Mouse (Mus musculus) heart, adult 2 months (tissue): Measurements from ENCODE around the gene Tectb. TPM values are rescaled to one million over a fixed set of nuclear protein-coding genes. Genes with fewer than 3 reads are reported as not detected.
A peak's percentile ranks its signal among the peaks of the same experiment; 100 is the strongest.

Source experiments
- DNase-seq, 2 experiments: peaks; one replicate each; pipeline ENCODE4 v3.0.0; 2021
- H3K27ac ChIP-seq: fragments of 200-600 bp; 2 replicates; pipeline ENCODE4 v1.8.1; 2022
- H3K27me3 ChIP-seq: fragments of 200-500 bp; 2 replicates; pipeline ENCODE4 v1.6.1; 2012; ENCODE audit warnings: mild to moderate bottlenecking, low read length, inconsistent platforms, mixed read lengths; ENCODE audit not compliant: control insufficient read depth, insufficient read depth
- H3K36me3 ChIP-seq: fragments of 200-500 bp; 2 replicates; pipeline ENCODE4 v1.6.1; 2012; ENCODE audit warnings: low read length, inconsistent platforms; ENCODE audit not compliant: control insufficient read depth, insufficient read depth
- H3K4me1 ChIP-seq: fragments of 200-500 bp; 2 replicates; pipeline ENCODE4 v1.6.1; 2011; ENCODE audit warnings: low read length; ENCODE audit not compliant: control insufficient read depth, insufficient read depth
- H3K4me3 ChIP-seq: fragments of 200-600 bp; 2 replicates; pipeline ENCODE4 v1.8.1; 2022
- H3K79me2 ChIP-seq: fragments of 200-500 bp; replicated peaks from 2 replicates; pipeline ENCODE4 v1.6.1; 2012; ENCODE audit warnings: mild to moderate bottlenecking, inconsistent platforms, low read length, moderate library complexity, mixed read lengths; ENCODE audit not compliant: control insufficient read depth, insufficient read depth
- H3K9ac ChIP-seq: fragments of 200-500 bp; 2 replicates; pipeline ENCODE4 v1.6.1; 2012; ENCODE audit warnings: low read depth, mild to moderate bottlenecking, control low read depth, inconsistent platforms, low read length, mixed read lengths
- CTCF ChIP-seq: fragments of 200-600 bp; IDR thresholded peaks from 2 replicates; pipeline ENCODE4 v1.8.1; 2022; ENCODE audit warnings: antibody characterized with exemption, mild to moderate bottlenecking, moderate library complexity
- EP300 ChIP-seq: fragments of 200-500 bp; IDR thresholded peaks from 2 replicates; pipeline ENCODE4 v1.6.1; 2011; ENCODE audit warnings: low read depth, low read length, control low read depth; ENCODE audit not compliant: insufficient read depth
- POLR2A ChIP-seq: fragments of 200-500 bp; IDR thresholded peaks from 2 replicates; pipeline ENCODE4 v1.6.1; 2011; ENCODE audit warnings: mild to moderate bottlenecking, low read depth, low read length, control low read depth; ENCODE audit not compliant: insufficient read depth
- WGBS: fragments of 180-500 bp; shearing (Covaris S2); methylation state at CpG from one replicate; pipeline ENCODE4 v1.1.7; 2018; 5-methylcytosine and 5-hydroxymethylcytosine counted together
- intact Hi-C: fragments of 180-260 bp; cut with DNase I; formaldehyde crosslinking; loops from one replicate; pipeline ENCODE4 v1.15.1; 2025
- polyA plus RNA-seq: library from polyadenylated mRNA; depleted of rRNA; stranded (reverse); fragments of >200 nt; gene quantifications from 2 replicates; pipeline ENCODE4 v1.2.3, GENCODE M21; 2012
- total RNA-seq, 2 experiments: library from RNA; stranded (reverse); gene quantifications; 2 replicates each; pipeline ENCODE4 v1.2.3; 2021

Gene Tectb
- total and polyA plus RNA-seq, 3 experiments, result 0.16 to 0.23 (median 0.21) TPM

DNA sequence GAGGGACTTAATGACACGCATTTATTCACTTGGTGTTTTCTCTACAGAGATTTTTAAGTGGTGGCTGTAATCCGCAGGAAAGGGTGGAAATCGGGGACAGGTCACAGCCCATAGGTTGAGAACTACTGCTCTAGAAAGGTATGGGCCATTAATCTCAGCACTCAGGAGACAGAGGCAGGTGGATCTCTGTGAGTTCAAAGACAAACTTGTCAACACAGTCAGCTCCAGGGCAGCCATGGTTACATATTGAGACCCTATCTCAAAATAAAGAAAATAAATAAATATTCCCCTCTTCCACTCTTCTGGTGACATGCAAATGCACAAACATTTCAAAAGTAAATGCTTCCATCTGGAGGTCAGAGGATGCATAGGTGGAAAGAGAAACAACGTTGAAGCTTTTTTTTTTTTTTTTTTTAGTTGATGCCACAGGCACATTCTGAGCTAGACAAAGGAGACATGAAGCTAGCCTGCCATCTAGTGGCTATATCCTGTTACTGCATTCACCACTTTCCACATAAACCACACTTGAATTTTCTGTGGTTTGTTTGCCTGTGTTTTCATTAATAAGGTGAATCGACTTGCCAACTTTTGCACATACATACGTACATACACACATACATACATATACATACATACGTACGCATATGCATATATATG is 26.1 kb downstream of the Tectb start:
- no peak overlapping the region for H3K9ac ChIP-seq
- H3K79me2 ChIP-seq, result no peaks in the 10 kb centered on the region
- no peaks in the 10 kb centered on the region for H3K36me3 ChIP-seq
- WGBS, result 38% methylated on average over 8 of the region's 8 CpGs
- H3K4me1 ChIP-seq, result no peaks in the 10 kb centered on the region
- no peak overlapping the region for H3K4me3 ChIP-seq
- intact Hi-C loops, result loop anchor here (2.0 kb wide), 1 partner anchor 1162 kb away; the partner anchor contains the start of gene Adra2a
- DNase-seq, result no peak
- H3K27me3 ChIP-seq, result no peaks in the 10 kb centered on the region
- TF ChIP-seq POLR2A, result no peak
- TF ChIP-seq CTCF, result peak; percentile 87
- no peak for TF ChIP-seq EP300
- H3K27ac ChIP-seq, result no peak overlapping the region

DNA sequence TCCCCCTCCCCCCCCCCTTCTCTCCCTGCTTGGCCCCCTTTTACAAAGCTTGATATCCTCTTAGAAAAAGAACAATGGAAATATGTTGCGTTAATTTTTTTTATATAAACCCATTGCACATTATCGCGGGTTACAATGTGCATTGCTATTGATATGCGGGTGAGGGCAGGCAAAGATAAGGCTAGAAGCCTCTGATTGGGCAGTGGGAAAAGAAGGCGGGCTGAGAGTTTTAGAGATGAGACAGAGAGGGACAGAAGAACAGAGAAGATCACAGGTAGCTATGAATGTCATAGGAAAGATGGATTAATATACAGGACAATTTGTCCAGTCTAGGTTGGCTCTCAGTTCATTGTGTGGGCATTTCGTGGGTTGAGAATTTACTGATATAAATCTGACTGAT is 26.7 kb downstream of the Tectb start:
- intact Hi-C loops, result loop anchor here (2.0 kb wide), 1 partner anchor 1162 kb away; the partner anchor contains the start of gene Adra2a
- Histone ChIP-seq H3K79me2 (no peaks in the 10 kb centered on the region), H3K27ac (no peak overlapping the region), H3K27me3 (no peaks in the 10 kb centered on the region), H3K9ac (no peak overlapping the region), H3K4me3 (no peak overlapping the region), H3K36me3 (no peaks in the 10 kb centered on the region), H3K4me1 (no peaks in the 10 kb centered on the region)
- WGBS, result 49% methylated on average over 6 of the region's 6 CpGs
- no peak for DNase-seq
- TF ChIP-seq CTCF (no peak), EP300 (no peak), POLR2A (no peak)

DNA sequence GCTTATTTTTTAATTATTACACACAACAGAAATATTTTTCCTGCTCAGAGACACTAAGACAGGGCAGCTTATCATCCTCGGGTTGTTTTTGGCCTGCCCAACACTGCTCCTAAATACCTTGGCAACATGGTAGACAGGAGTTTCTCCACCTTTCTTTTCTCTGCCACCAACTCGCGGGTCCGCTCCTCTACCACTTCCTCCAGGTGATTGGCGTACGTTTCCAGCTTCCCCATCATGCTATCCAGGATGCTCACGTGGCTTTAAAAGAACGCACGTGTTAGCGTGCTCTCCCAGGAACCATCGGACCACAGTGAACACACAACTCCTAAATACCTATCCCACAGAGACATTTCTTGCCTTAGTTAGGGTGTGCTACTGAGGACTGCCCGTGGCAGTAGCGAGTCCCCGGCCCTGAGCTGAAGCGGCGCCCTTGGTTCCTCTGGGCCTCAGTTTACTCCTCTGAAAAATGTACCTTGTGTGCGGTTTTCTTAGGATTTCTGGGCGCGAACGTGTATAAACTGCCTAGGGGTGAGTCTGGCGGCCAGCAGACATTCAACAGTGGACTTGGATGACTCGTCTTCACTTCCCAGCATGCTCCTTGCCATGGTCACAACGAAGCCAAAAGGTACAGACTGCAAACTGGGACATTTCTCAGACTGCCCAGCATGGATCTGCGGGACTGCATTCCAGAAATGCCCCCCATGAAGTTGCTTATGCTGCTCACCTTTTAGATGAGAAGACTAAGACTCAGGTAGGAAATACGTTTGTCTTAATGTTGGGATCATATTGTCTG is 27.4 kb downstream of the Tectb start:
- H3K9ac ChIP-seq, result no peak overlapping the region
- no peaks in the 10 kb centered on the region for H3K4me1 ChIP-seq
- H3K27me3 ChIP-seq, result no peaks in the 10 kb centered on the region
- no peak for DNase-seq
- no peak overlapping the region for H3K27ac ChIP-seq
- 48% methylated on average over 25 of the region's 25 CpGs for WGBS
- TF ChIP-seq POLR2A, result no peak
- TF ChIP-seq CTCF, result no peak
- TF ChIP-seq EP300, result no peak
- no peaks in the 10 kb centered on the region for H3K36me3 ChIP-seq
- intact Hi-C loops, result loop anchor here (2.0 kb wide), 1 partner anchor 1163 kb away; the partner anchor contains the start of gene Adra2a
- no peaks in the 10 kb centered on the region for H3K79me2 ChIP-seq
- H3K4me3 ChIP-seq, result no peak overlapping the region

DNA sequence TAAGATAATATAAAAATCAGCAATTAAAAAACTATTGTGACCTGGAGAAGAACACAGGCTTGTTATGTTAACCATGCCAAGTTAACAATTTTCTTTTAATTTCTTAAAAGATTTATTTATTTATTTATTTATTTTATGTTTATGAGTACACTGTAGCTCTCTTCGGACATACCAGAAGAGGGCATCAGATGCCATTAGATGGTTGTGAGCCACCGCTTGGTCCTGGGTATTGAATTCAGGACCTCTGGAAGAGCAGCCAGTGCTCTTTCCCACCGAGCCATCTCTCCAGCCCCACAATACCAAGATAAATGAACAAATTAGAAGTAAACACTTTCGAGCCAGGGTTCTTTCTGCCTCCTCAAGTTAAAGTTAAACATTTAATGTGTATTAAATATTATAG is 28.1 kb downstream of the Tectb start:
- no peaks in the 10 kb centered on the region for H3K36me3 ChIP-seq
- H3K4me3 ChIP-seq, result no peak overlapping the region
- DNase-seq, result no peak
- H3K27me3 ChIP-seq, result no peaks in the 10 kb centered on the region
- no peaks in the 10 kb centered on the region for H3K79me2 ChIP-seq
- intact Hi-C loops, result no loop called here
- 58% methylated on average over 4 of the region's 4 CpGs for WGBS
- no peak overlapping the region for H3K27ac ChIP-seq
- no peaks in the 10 kb centered on the region for H3K4me1 ChIP-seq
- H3K9ac ChIP-seq, result no peak overlapping the region
- TF ChIP-seq EP300, result no peak
- TF ChIP-seq CTCF, result no peak
- TF ChIP-seq POLR2A, result no peak

DNA sequence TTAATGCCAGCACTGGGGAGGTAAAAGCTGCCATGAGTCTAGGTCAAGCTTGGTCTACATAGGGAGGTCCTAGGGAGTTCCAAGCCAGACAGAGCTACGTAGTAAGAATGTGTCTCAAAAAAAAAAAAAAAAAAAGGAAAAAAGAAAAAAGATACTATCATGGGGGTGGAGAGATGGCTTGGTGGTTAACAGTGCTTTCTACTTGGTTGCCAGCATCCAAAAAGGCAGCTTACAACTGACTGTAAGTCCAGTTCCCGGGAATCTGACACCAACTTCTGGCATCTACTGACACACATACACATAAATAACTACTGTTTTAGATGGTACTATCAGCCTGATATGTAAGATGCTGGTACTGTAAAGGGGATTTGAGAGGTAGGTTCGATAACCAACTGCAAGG is 28.6 kb downstream of the Tectb start:
- H3K4me1 ChIP-seq, result no peaks in the 10 kb centered on the region
- no peak overlapping the region for H3K27ac ChIP-seq
- no peaks in the 10 kb centered on the region for H3K27me3 ChIP-seq
- intact Hi-C loops, result no loop called here
- no peaks in the 10 kb centered on the region for H3K36me3 ChIP-seq
- no peak for DNase-seq
- H3K4me3 ChIP-seq, result no peak overlapping the region
- no peaks in the 10 kb centered on the region for H3K79me2 ChIP-seq
- TF ChIP-seq CTCF (no peak), POLR2A (no peak), EP300 (no peak)
- H3K9ac ChIP-seq, result no peak overlapping the region
- WGBS, result 64% methylated on average over 3 of the region's 3 CpGs

DNA sequence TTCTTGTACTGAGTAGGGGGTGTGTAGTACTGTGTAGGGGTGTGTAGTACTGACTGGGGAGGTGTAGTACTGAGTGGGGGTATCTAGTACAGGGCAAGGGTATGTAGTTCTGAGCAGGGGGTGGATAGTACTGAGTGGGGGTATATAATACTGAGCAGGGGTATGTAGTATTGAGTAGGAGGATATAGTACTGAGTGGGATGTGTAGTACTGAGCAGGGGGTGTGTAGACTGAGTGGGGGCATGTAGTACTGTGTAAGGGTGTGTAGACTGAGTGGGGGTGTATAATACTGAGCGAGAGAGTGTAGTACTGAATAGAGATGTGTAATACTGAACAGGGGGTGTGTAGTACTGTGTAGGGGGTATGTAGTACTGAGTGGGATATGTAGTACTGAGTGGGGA is 31.2 kb downstream of the Tectb start:
- H3K79me2 ChIP-seq, result no peaks in the 10 kb centered on the region
- no peak for DNase-seq
- intact Hi-C loops, result no loop called here
- WGBS, result 86% methylated on average over 1 of the region's 1 CpGs
- H3K4me1 ChIP-seq, result no peaks in the 10 kb centered on the region
- H3K4me3 ChIP-seq, result no peak overlapping the region
- H3K9ac ChIP-seq, result no peak overlapping the region
- no peak overlapping the region for H3K27ac ChIP-seq
- no peaks in the 10 kb centered on the region for H3K36me3 ChIP-seq
- H3K27me3 ChIP-seq, result no peaks in the 10 kb centered on the region
- no peak for TF ChIP-seq POLR2A
- no peak for TF ChIP-seq EP300
- no peak for TF ChIP-seq CTCF
